Mouse (Mus musculus): ENCODE measurements around the gene Borcs5.
"Not testable (repeated sequence)": the region's sequence is repeated elsewhere in the genome, so short reads cannot be mapped to it uniquely, and the experiment has no call there.

The Borcs5 gene

DNA sequence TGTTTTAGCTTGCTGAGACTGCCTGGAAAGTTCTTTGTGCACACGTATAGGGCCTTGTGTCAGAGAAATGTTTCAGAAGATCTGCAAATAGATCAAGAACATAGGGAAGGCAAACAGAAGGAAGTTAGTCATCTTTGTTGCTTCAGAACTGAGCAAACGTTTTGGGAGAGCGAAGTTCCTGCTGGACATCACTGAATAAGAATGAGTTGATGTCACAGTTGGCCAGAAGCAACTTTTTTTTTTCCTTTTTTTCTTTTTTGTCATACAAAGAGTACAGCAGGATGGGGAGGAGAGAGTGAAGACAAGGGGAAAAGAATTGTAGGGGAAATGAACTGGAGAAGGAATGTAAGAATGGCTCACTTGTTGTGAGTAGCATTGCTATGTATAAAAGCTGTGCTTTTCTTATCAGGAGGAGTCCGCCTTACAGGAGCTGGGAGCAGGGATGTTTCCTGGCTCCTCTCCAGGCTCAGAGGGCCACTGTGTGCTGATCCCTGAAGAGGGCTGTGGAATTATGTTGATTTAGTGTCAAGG is 31.6 kb downstream of the Borcs5 start:
- peak; percentile 63 for DNase-seq (ENCODE audit: low spot score)

DNA sequence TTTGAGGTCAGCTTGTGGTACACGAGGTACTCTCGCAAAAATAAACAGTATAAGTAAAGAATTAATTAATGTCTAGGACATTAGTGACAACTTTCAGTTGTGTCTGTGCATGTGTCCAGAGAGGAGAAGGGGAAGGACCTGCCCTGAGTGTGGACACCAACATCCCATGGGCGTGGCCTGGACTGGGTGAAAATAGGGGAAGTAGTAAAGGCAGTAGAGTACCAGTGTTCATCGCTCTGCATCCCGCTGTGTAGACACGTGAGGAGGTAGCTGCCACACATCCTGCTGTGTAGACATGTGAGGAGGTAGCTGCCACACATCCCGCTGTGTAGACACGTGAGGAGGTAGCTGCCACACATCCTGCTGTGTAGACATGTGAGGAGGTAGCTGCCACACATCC is 34.4 kb downstream of the Borcs5 start:
- not testable (repeated sequence) for DNase-seq (ENCODE audit: low spot score)

DNA sequence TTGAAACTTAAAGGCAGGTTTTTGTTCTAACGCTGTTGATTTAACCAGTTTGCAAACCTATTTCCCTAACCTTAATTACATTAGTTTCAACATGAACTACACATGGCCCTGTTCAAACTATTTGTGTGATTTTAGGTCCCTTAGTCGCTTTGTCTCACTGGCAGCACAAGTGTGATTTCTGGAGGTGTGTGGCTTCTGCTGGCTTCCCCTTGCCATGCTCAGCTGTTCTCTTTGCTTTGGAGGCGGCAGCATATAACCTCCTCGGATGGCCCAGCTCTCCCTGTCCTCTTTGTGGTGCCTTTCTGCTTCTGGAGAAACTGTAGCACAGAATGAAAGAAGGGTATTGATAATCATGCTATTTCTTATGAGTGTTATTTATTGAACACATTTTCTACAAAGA is 38.2 kb downstream of the Borcs5 start:
- DNase-seq (ENCODE audit: low spot score) = no peak

DNA sequence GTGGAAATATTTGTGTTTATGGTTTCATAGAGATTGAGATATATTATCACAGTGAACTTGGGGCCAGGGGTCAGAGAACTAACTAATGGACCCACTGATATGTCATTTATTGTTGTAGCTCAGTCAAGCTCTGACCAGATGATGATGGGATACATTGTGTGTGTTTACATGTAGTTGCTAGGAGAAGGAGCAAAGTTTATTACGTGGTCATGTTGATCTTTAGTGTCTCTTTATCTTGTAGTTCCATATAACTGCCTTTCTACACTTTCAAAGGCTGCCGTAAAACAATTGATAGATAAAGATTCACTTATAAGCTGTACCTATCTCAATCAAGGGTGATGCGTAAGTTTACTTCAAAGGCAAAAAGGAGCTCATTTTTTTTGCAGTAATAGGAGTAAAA is 38.7 kb downstream of the Borcs5 start:
- DNase-seq (ENCODE audit: low spot score) = no peak

DNA sequence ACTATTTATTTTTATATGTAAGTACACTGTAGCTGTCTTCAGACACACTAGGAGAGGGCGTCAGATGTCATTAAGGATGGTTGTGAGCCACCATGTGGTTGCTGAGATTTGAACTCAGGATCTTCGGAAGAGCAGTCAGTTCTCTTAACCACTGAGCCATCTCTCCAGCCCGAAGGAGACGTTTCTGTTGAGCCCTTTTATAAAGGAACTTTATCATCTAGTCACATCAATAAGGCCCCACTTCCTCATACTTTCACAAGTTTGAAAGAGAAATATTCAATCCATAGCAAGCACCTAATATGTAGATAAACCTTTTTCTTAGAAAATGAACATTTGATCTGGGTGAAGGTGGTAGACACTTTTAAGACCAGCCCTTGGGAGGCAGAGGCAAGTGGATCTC is 40.0 kb downstream of the Borcs5 start:
- not testable (repeated sequence) for DNase-seq (ENCODE audit: low spot score)

DNA sequence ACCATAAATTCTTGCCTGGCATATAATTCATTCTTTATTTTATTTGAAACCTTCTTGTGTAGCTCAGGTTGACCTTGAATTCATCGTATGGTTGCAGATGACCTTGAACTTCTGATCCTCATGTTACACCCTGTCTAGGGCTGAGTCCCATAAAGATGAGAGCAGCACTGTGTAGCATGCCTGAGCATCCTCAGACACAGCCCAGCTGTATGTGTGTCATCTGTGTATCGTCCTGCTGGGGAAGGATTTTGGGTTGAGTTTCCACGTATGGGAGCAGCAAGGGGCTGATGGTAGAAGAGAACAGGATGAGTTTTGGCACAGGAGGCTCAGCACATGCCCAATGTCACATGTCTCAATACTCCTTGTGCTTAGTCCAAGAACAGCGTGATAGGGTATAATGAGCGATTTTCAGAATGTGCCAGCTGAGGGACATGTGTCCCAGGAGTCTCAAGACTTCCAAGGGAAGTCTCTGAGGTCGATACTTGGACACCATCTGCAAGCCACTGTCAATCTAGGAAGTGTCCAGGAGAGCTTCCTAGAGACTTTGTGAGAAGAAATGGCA is 45.1 kb downstream of the Borcs5 start:
- peak; percentile 66 for DNase-seq (ENCODE audit: low spot score)

DNA sequence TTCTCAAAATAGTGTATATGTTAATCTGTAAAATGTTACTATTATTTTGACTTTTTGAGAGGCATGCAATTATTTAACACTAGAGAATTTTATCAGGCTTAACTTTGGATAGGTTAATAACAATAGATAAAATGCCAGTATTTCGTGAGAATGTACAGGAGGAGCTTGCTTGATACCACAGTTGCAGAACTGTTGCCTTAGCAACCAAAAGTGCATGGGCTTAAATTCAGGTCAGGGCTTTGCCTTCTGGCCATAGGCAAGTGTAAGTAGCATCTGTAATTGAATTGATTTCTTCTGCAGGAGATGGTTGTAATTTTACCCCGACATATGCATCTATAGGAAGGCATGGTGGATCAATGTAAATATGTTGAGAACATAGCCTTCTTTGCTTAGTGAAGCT is 45.7 kb downstream of the Borcs5 start:
- no peak for DNase-seq (ENCODE audit: low spot score)

DNA sequence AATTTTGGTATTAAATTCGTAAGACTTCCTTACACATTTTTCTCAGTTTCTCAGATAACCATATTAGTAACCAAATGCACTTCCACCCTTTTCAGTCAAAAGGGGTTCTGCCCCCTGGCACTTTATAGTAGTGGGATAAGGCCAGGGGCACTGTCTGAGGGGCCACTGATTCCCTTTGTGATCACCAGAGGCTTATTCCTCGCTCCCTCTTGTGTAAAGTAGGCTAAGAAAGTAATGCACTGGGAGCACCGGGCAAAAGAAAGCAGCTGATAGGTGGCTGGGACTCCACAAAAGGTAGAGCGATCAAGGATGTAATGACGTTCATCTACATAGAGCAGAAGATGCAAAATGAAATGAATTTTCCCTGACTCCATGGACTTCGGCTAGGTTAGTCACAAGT is 46.2 kb downstream of the Borcs5 start:
- no peak for DNase-seq (ENCODE audit: low spot score)

DNA sequence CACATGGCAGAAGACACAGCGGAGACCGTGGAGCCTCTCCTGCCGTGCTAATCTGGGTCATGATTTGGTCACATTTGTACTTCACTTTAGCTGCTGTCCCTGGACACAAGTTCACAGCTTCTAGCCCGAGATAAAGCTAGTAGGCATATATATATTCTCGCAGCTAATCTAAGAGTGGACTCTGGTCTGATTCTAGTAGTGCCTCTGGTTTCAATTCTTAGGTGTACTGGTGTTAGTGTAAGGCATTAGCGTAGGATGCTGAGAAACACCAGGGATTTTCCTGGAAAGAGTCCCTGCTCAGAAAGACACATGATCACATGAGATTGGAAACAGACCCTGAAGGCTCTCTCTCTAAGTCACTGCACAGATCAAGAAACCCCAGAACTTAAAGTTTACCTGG is 55.2 kb downstream of the Borcs5 start:
- no peak for DNase-seq (ENCODE audit: low spot score)

DNA sequence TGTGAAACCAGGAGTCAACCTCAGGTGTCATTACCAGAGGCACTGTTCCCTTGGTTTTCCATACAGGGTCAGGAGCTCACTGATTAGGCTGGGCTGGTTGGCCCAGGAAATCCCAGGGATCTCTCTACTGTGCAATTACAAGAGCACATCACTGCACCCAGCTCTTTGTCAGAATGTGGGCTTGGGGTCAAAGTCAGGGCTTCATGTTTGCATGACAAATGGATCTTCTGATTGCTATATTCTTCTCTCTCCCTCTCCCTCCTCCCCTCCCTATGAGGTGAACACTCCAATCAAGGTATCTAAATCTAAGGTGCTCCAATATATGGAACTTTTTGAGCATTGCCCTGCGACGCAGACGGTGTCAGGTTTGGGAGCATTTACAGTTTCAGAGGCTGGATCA is 55.7 kb downstream of the Borcs5 start:
- DNase-seq (ENCODE audit: low spot score) = no peak

DNA sequence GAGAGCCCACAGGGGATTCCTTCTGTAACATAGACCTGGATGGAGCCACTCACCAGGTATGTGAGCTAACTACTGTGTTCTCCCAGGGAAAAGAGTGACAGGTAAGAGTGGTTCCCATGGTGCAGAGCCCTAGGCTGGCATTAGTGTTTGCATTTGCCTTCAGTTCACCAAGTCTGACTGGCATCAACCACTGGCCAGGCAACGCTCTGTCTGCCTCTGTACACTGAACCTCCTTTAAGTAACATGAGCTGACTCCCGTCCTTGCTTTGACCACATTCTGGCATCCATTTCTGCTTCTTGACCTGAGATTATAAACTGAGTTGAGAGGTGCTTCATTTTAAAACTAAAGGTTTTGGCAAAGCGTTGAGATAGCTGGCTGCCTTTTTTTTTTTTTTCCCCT is 56.3 kb downstream of the Borcs5 start:
- peak; percentile 45 for DNase-seq (ENCODE audit: low spot score)

DNA sequence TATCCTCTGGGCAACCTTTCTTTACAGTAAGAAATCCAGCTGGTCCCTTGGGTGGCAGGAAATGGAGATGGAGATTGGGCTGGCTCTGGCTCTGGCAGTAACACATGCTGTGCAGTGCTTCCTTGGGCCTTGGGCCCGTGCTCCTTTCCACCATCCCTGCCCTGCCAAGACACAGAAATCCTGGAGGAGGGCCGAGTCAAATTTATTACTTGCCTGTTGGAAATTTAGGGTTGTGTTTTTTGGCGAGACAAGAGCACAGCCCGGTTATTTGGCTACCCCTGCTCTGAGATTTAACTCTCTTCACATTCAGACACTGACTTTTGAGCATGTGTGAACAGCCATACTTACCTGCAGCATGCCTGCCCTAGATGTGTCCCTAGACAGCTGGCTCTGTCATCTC is 56.8 kb downstream of the Borcs5 start:
- peak; percentile 95 for DNase-seq (ENCODE audit: low spot score)

DNA sequence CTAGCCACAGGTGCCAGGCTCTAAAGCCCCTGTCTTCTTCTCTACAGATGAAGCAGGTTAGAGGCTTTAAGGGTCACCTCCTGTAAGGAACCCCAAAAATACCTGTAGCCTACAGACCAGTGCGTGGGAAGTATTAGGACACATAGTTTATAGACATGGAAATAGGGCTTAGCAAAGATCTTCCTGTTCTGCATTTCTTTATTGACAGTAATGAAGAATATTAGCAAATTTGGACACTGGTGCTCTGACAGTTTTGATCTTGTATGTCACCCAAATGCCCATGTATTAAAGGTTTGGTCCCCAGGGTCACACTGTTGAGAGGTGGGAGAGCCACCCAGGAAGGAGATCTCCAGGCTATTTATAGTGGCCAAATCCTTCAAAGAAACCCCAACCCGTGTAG is 57.2 kb downstream of the Borcs5 start:
- DNase-seq (ENCODE audit: low spot score) = no peak

DNA sequence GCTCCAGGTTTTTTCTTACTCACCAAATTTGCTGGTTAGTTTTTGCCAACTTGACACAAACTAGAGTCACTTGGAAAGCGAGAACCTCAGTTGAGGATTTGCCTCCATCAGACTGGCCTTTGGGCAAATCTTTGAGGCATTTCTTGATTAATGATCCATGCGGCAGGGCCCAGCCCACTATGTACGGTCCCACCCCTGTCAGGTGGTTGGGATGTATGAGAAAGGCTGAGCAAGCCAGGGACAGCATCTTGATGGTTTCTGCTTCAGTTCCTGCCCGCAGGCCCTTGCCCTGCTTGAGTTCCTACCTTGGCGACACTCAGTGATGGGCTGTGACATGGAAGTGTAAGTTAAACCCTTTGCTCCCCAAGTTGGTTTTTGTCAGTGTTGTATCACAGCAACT is 58.9 kb downstream of the Borcs5 start:
- DNase-seq (ENCODE audit: low spot score) = no peak

DNA sequence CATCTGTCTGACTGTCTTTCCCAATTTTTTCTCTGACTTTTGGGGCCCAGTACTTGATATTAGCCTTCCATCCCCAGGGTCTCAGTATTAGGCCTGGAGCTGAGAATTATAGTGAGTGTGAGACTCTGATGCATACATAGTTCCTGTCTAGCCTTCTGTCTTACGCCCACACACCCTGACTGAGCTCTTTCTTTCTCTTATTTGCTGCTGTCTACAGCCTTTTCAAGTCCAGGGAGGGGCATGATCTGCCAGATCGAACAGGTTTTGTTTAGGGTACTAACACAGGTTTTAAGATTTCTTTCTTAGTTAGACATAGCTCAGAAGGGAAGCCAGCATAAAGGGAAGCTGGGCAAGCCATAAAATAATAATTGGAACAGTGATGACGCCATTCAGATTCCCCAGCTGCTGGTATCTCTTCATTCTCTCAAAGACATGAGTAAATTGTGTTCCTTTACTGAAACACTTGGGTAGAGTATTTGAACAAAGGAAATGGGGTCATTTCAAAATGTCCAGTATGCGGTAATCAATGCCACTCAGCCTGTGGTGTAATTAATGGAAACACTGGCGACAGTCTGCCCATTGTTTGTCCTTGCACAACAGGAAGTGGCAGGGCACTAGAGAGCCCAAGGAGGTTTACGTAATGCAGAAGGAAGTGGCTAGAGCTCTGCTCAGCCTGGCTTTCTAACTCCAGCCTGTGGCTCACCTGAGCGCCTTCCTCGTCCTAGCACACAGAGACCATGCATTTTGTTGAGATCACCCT is 61.3 kb downstream of the Borcs5 start:
- DNase-seq (ENCODE audit: low spot score) = peak; percentile 85

DNA sequence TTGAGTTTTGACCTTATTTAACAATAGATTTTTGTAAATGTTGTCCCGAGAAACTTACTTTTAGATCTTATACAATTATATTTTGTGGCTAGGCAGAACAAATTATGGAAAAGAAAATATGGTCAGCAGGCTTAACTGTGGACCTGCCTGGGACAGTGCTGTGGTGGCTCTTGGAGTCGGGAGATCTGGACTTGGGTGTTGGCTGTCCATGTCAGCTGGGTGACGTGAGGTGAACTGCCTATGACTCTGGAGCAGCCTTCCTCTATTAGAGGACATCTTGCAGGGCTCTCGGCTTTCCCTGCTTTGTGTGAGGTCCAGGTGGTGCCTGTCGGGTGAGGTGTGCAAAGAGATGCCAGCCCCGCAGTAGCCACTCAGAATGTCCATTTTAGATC is 61.9 kb downstream of the Borcs5 start:
- DNase-seq (ENCODE audit: low spot score) = no peak

DNA sequence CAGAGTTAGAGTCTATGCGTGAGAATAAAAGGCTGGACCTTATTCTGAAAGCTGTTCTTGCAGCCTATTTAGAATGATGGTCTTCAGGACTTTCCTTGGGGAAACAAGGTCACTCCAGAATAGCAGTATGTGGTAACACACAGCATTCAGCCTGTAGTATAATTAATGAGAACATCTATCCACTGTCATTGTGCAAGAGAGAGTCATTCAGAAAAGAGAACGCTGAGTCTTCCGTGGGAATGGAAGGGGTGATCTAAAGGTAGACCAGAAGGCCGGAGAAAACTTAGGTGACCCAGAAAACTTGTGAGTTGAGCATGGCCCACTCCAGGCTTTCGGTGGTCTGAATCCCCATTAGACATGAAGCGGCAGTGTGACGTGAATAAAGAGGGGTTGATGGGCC is 62.9 kb downstream of the Borcs5 start:
- no peak for DNase-seq (ENCODE audit: low spot score)

DNA sequence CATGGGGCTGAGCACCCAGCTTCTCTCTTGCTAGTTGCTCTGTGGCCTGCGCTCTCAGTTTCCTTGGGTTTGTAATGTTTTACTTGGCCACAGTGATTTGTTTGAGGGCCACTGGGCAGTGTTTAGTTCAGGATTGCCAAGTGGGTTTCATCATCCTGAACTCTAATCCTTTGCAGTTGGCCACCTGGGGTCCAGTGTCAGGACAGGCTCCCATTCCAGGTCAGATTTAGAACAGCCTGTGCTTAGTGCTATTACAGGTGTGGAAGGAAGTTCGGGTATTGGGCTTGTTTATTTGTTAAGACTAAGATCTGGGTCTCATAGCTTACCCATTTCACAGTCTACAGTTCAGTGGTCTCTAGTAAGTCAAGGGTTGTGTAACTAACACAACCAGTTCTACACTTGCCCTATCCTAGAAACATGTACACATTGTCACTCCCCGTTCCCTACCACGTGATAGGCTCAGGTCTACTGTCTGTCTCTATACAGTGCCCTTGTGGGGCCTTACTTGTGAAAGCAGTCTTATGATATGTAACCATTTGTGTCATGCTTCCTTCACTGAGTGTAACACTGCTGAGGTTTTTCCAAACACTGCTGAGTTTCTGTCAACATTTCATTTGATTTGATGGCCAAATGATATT is 63.9 kb downstream of the Borcs5 start:
- peak; percentile 87 for DNase-seq (ENCODE audit: low spot score)

DNA sequence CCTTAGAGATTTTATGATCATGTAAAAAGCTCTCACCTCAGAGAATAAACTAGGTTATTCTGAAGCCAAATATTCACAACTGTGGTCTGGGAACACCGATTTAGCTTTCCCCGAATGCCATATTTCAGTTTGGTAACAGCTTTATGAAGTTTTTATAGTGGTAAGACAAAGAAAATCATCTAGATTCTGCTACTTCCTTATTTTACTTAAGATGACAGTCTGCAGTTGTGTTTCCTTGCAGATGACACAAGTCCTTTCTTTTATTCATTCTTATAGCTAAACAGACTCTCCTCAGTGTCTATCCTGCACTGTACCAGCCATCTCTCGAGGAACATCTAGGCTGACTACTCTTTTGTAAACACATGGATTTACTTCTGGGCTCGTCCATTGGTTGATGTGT is 67.2 kb downstream of the Borcs5 start:
- DNase-seq (ENCODE audit: low spot score) = no peak

DNA sequence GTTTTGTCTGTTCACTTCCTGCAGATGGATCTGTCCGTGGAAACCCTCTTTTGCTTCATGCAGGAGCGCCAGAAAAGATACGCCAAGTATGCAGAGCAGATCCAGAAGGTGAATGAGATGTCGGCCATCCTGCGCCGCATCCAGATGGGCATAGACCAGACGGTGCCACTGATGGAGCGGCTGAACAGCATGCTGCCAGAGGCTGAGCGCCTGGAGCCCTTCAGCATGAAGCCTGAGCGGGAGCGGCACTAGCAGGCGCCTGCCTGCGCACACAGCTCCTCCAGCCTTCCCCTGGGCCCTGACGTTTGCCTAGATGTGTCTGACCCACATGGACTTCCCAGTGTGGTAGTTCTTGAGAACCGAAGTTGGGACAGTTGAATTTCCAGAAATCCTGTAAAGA is 70.7 kb downstream of the Borcs5 start:
- DNase-seq (ENCODE audit: low spot score) = no peak

DNA sequence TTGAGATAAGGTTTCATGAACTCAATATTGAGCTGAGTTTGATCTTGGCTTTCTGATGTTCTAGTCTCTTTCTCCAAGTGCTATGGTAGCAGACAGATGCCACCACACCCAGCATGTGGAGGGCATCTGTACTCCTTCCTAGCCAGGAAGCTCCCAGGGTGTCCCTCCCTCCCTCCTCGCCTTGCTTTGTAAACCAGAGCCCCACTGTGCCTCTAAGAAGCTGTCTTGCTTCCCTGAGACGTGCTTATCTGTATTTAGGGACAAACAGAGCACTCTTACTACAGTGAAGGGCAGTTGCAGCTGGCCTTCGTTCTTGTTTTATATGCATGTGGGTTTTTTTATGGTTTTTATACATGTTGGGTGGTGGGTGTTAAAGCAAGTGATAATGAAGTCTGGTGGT is 74.0 kb downstream of the Borcs5 start:
- DNase-seq (ENCODE audit: low spot score) = no peak

DNA sequence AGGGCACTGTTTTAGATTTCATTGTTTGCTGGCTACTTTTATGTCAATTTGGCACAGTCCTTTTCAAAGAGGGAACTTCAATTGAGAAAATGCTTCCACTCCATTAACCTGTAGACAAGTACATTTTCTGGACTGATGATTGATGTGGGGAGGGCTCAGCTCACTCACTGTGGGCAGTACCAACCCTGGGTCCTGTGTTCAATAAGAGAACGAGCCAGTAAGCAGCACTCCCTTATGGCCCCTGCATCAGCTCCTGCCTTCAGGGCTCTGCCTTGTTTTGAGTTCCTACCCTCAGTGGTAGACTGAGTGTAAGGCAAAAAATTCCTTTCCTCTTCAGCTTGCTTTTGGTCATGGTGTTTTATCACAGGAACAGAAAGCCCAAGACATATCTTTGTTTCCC is 74.6 kb downstream of the Borcs5 start:
- no peak for DNase-seq (ENCODE audit: low spot score)

DNA sequence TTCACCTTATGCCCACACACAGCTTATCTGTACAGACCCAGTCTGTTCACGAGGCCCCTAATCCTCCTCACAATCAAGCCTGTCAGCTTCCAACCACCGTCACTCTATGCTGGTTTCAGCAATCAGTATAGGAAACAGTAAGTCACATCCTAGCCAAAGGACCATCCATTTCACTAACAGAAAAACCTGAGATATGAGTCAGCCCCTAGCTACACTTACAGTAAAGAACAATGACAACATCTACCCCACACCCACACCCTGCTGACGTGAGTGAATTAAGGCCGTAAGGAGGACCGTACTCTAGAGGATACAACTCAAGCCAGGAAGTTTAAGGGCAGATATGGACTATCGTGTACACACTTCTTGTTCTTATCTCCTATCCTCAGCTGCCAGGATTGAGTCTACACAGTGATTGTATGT is 76.9 kb downstream of the Borcs5 start:
- no peak for DNase-seq (ENCODE audit: low spot score)

All from adipocyte (in vitro differentiated cells).